Mouse (Mus musculus) midbrain, postnatal 0 days (tissue): ENCODE data around the gene Cntrob. TPM values are rescaled to one million over a fixed set of nuclear protein-coding genes. Genes with fewer than 3 reads are reported as not detected.

ENCODE experiments used
- ATAC-seq: fragments of 200-750 bp; cut with Nextera tagmentation; 2 replicates; pipeline ENCODE4 v1.8.0; 2017; ENCODE audit warnings: moderate number of reproducible peaks, mild to moderate bottlenecking, moderate TSS enrichment, moderate library complexity; ENCODE audit not compliant: low FRiP score
- DNase-seq: peaks from one replicate; pipeline ENCODE4 v3.0.0-alpha.2; 2015; ENCODE audit warnings: low spot score
- H3K27ac ChIP-seq: fragments of 300-500 bp; sonication (generic); 2 replicates; pipeline ENCODE4 v1.5.1; 2014; ENCODE audit warnings: low read depth, mild to moderate bottlenecking, low read length, mixed read lengths
- H3K27me3 ChIP-seq: fragments of 300-500 bp; sonication (generic); 2 replicates; pipeline ENCODE4 v1.6.1; 2014; ENCODE audit warnings: low read length, control low read depth, mixed read lengths; ENCODE audit not compliant: insufficient read depth
- H3K36me3 ChIP-seq: fragments of 300-500 bp; sonication (generic); 2 replicates; pipeline ENCODE4 v1.6.1; 2014; ENCODE audit warnings: low read length, control low read depth, mixed read lengths; ENCODE audit not compliant: insufficient read depth
- H3K4me1 ChIP-seq: fragments of 300-500 bp; sonication (generic); 2 replicates; pipeline ENCODE4 v1.6.1; 2014; ENCODE audit warnings: mild to moderate bottlenecking, control low read depth, antibody characterized with exemption, low read length, mixed read lengths; ENCODE audit not compliant: insufficient read depth
- H3K4me2 ChIP-seq: fragments of 300-500 bp; sonication (generic); 2 replicates; pipeline ENCODE4 v1.6.1; 2014; ENCODE audit warnings: low read depth, mild to moderate bottlenecking, low read length, mixed read lengths; ENCODE audit not compliant: poor library complexity, severe bottlenecking
- H3K4me3 ChIP-seq: fragments of 300-500 bp; sonication (generic); 2 replicates; pipeline ENCODE4 v1.5.1; 2014; ENCODE audit warnings: low read depth, mild to moderate bottlenecking, low read length, moderate library complexity
- H3K9ac ChIP-seq: fragments of 300-500 bp; sonication (generic); replicated peaks from 2 replicates; pipeline ENCODE4 v1.6.1; 2014; ENCODE audit warnings: mild to moderate bottlenecking, low read length, moderate library complexity, mixed read lengths; ENCODE audit not compliant: poor library complexity, severe bottlenecking
- H3K9me3 ChIP-seq: fragments of 300-500 bp; sonication (generic); 2 replicates; pipeline ENCODE4 v1.6.1; 2016; ENCODE audit warnings: low read length, control low read depth
- CTCF ChIP-seq: IDR thresholded peaks from 2 replicates; pipeline ENCODE4 v1.5.1; 2016; ENCODE audit warnings: antibody characterized with exemption, mild to moderate bottlenecking
- WGBS: fragments of 180-500 bp; shearing (Covaris S2); extraction: QIAGEN DNeasy Blood & Tissue Kit; methylation state at CpG from one replicate; pipeline ENCODE4 v1.1.7; 2014; 5-methylcytosine and 5-hydroxymethylcytosine counted together
- polyA plus RNA-seq: library from polyadenylated mRNA; unstranded; fragments of >200 nt; fragmentation: Nextera tagmentation; extraction: Ambion mirVana; gene quantifications from 2 replicates; pipeline ENCODE4 v1.2.1, GENCODE M21; 2015
- total RNA-seq: library from RNA; depleted of rRNA; stranded (reverse); fragments of >200 nt; gene quantifications from 2 replicates; pipeline ENCODE4 v1.2.3, GENCODE M21; 2014

Gene Cntrob
- total and polyA plus RNA-seq, 2 experiments from 2014 or later = 13.6 to 16.2 TPM

DNA sequence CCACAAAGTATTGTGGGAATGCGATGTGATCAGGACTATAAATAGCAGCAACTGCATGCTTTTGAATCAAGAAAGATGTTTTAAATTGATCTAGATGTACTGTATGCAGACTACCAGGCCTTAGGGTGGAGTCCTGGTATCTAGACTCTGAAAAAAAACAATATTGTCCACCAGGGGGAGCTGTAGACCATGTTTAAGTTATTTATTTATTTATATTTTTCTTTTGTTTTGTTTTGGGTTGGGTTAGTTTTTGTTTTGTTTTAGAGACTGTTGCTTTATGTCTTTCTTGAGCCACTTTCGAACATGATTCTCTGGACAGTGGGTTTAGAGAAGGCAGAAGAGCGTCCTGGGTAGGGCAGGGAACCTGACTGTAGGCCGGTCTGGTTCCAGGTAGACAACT, 65.8 kb downstream of the Cntrob start:
- ATAC-seq = no peak
- H3K9me3 ChIP-seq = no peaks in the 10 kb centered on the region
- no peaks in the 10 kb centered on the region for H3K27me3 ChIP-seq
- 50% methylated on average over 4 of the region's 4 CpGs for WGBS
- H3K4me3 ChIP-seq = no peak overlapping the region
- TF ChIP-seq CTCF = peak; percentile 76
- H3K9ac ChIP-seq = no peak overlapping the region
- H3K4me2 ChIP-seq = no peak overlapping the region
- DNase-seq = peak; percentile 84
- H3K27ac ChIP-seq = no peak overlapping the region
- H3K4me1 ChIP-seq = no peaks in the 10 kb centered on the region
- H3K36me3 ChIP-seq = no peaks in the 10 kb centered on the region

DNA sequence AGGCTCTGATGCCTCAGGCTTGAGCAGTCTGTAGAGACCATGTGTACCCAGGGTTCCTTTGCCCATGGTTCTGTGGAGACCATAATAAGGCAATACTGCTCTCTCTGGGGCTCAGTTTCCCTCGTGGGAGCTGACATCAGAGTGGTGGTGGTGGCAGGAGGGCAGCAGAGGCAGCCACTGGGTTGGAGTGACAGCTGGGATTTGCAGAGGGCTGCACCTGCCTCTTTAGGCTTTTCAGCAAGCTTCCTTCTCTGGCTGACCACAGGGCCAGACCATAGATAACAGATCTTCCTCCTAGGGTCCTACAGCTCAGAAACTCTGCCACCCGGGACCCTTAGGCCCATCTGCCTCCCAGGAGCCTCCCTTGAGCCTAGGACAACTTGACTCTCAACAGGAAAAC, 66.5 kb downstream of the Cntrob start:
- no peak for TF ChIP-seq CTCF
- 68% methylated on average over 2 of the region's 2 CpGs for WGBS
- no peaks in the 10 kb centered on the region for H3K4me1 ChIP-seq
- no peaks in the 10 kb centered on the region for H3K9me3 ChIP-seq
- no peaks in the 10 kb centered on the region for H3K27me3 ChIP-seq
- ATAC-seq (no peak), DNase-seq (no peak)
- H3K4me3 ChIP-seq = no peak overlapping the region
- no peak overlapping the region for H3K4me2 ChIP-seq
- H3K27ac ChIP-seq = no peak overlapping the region
- no peak overlapping the region for H3K9ac ChIP-seq
- no peaks in the 10 kb centered on the region for H3K36me3 ChIP-seq

DNA sequence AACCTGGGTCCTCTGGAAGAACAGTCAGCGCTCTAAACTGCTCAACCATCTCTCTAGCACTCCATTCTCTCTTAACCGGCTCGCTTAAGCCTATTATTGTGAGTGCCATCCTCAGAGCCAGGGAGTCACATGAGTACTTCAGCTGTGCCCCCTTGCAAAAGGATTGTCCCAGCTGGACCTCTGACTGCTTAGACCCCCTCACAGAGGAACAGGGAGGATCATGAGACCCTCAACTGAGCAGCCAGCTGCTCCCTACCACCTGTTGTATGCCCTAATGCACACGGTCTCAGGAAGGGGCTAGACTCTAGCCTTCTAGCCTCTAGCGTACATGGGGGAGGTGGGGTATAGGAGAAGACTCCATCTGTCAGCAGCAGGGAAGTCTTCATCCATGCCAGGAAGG, 68.8 kb downstream of the Cntrob start:
- no peak for TF ChIP-seq CTCF
- Histone ChIP-seq H3K4me1 (no peaks in the 10 kb centered on the region), H3K36me3 (no peaks in the 10 kb centered on the region), H3K9ac (no peak overlapping the region), H3K4me2 (no peak overlapping the region), H3K27ac (no peak overlapping the region), H3K9me3 (no peaks in the 10 kb centered on the region), H3K4me3 (no peak overlapping the region), H3K27me3 (no peaks in the 10 kb centered on the region)
- DNase-seq (peak; percentile 30), ATAC-seq (no peak)
- WGBS = 76% methylated on average over 5 of the region's 5 CpGs

DNA sequence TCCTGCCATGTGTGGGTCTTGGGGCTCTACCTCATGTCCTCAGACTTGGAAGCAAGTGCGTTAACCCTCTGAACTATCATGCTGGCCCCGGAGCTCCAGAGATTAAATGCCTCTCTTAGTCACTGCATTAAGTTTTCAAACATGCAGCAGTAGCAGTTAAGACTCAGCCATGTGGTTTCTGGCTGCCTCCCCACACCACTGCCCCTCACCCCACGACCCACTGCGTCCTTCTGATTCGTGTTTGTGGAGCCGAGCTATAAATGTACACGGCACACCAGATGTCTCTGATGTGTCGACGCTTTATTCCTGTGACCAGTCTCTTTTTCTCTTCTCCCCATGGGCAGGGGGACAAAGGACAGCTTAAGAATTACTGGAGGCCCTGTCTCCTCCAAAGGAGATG, 70.4 kb downstream of the Cntrob start:
- WGBS = 21% methylated on average over 9 of the region's 9 CpGs

DNA sequence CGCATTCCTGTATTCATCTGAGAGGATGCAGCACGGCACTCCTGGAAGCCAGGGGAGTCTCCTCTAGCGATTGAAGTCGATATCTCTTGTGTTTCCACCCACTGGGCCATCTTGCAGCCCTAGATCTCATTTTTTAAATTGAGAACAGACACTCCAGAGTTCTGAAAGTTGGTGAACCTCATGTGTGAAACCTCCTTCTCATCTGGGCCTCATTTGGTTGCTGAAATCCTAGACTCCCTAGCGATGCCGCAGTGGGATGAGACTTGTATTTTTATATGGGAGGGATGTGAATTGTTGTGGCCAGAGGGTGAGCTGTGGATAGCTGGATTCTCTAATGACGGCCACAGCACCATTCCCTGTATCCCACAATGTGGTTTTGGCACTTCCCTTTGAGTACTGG, 71.6 kb downstream of the Cntrob start:
- Histone ChIP-seq H3K27ac (no peak overlapping the region), H3K9me3 (no peaks in the 10 kb centered on the region), H3K4me2 (no peak overlapping the region), H3K4me3 (no peak overlapping the region), H3K36me3 (no peaks in the 10 kb centered on the region), H3K27me3 (no peaks in the 10 kb centered on the region), H3K4me1 (no peaks in the 10 kb centered on the region), H3K9ac (no peak overlapping the region)
- WGBS = 88% methylated on average over 7 of the region's 7 CpGs
- TF ChIP-seq CTCF = no peak
- ATAC-seq (no peak), DNase-seq (no peak)

More for the DNA sequence above, 70.4 kb downstream of the Cntrob start:
- no peaks in the 10 kb centered on the region for H3K4me1 ChIP-seq
- no peaks in the 10 kb centered on the region for H3K36me3 ChIP-seq
- H3K4me2 ChIP-seq = no peak overlapping the region
- no peak overlapping the region for H3K4me3 ChIP-seq
- no peak for TF ChIP-seq CTCF
- H3K27ac ChIP-seq = no peak overlapping the region
- DNase-seq (no peak), ATAC-seq (no peak)
- no peak overlapping the region for H3K9ac ChIP-seq
- H3K27me3 ChIP-seq = no peaks in the 10 kb centered on the region
- no peaks in the 10 kb centered on the region for H3K9me3 ChIP-seq

- no peak overlapping the region for H3K4me3 ChIP-seq
- 68% methylated on average over 14 of the region's 14 CpGs for WGBS
- no peak overlapping the region for H3K27ac ChIP-seq
- no peak for DNase-seq
- H3K36me3 ChIP-seq = no peaks in the 10 kb centered on the region
- no peak overlapping the region for H3K4me2 ChIP-seq
- peak; percentile 52 for TF ChIP-seq CTCF
- no peak overlapping the region for H3K9ac ChIP-seq
- H3K9me3 ChIP-seq = no peaks in the 10 kb centered on the region
- no peaks in the 10 kb centered on the region for H3K27me3 ChIP-seq
- H3K4me1 ChIP-seq = no peaks in the 10 kb centered on the region
- ATAC-seq = no peak
These were observed 72.3 kb downstream of the Cntrob start for GRCm38 (mm10) chr11:69251135-69251842.
